ENCODE assay signal across 8 mouse cellular contexts in the genomic region with DNA sequence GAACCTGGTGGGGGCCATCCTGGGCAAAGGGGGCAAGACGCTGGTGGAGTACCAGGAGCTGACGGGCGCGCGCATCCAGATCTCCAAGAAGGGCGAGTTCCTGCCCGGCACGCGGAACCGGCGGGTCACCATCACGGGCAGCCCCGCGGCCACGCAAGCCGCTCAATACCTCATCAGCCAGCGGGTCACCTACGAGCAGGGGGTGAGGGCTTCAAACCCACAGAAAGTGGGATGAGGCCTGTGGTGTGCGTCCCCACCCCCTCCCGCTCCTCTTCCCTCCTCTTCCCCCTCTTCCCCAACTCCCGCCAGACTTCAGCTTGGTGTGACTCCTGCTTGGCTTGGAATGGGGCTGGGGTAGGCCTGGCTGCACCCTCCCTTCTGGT. TPM values are rescaled to one million over a fixed set of nuclear protein-coding genes. Genes with fewer than 3 reads are reported as not detected.
A peak's percentile ranks its signal among the peaks of the same experiment; 100 is the strongest.
DNase-seq lines count a peak whose midpoint lies in the region; ATAC-seq lines count a peak whose summit lies in the region.

No protein-coding gene starts in this region.

- H3K27ac ChIP-seq in kidney, embryonic 15.5 days, result no peak overlapping the region
- H3K27ac ChIP-seq in heart, embryonic 16.5 days (ENCODE audit: low read length), result 0 out of 2 replicates have a peak overlapping the region, but pooled peaks have one; percentile 36
- peak overlapping the region; percentile 86 for H3K27ac ChIP-seq in midbrain, embryonic 10.5 days (replicated peaks)

- H3K4me3 ChIP-seq in kidney, embryonic 15.5 days (replicated peaks), result peak overlapping the region; percentile 66
- peak overlapping the region; percentile 70 for H3K4me3 ChIP-seq in heart, embryonic 16.5 days (ENCODE audit: low read length)
- H3K4me3 ChIP-seq in midbrain, embryonic 10.5 days, result peak overlapping the region; percentile 64

- peaks cover 80% of the 10 kb centered on the region for H3K27me3 ChIP-seq in kidney, embryonic 15.5 days
- peaks cover 58% of the 10 kb centered on the region for H3K27me3 ChIP-seq in heart, embryonic 16.5 days (ENCODE audit: control insufficient read depth, insufficient read depth, low read length)
- H3K27me3 ChIP-seq in midbrain, embryonic 10.5 days (ENCODE audit: low read depth, poor library complexity, severe bottlenecking), result peaks cover 70% of the 10 kb centered on the region

- WGBS in kidney, embryonic 15.5 days, result 2% methylated on average over 21 of the region's 21 CpGs
- WGBS in heart, embryonic 16.5 days, result 3% methylated on average over 21 of the region's 21 CpGs
- 1% methylated on average over 21 of the region's 21 CpGs for WGBS in midbrain, embryonic 10.5 days

- H3K9ac ChIP-seq in kidney, embryonic 15.5 days, result peak overlapping the region; percentile 58
- peak overlapping the region; percentile 78 for H3K9ac ChIP-seq in heart, embryonic 16.5 days (ENCODE audit: low read length)

- intact Hi-C loops in left cerebral cortex, postnatal 25 days (cut with DNase I), result loop anchor here (2.0 kb wide), 1 partner anchor 64 kb away; no protein-coding TSS in a partner anchor

- H3K36me3 ChIP-seq in kidney, embryonic 15.5 days, result no peaks in the 10 kb centered on the region
- H3K36me3 ChIP-seq in heart, embryonic 16.5 days (ENCODE audit: control insufficient read depth, insufficient read depth), result no peaks in the 10 kb centered on the region
- H3K36me3 ChIP-seq in midbrain, embryonic 10.5 days, result peaks cover 39% of the 10 kb centered on the region

- no peak for DNase-seq in kidney, adult 8-10 months
- peak; percentile 45 for DNase-seq in ZHBTc4 (ENCODE audit: low read depth, low spot score)
- no peak for DNase-seq in midbrain, embryonic 10.5 days (ENCODE audit: low spot score)
- no peak for DNase-seq in ovary, postnatal 14 days (ENCODE audit: low spot score)
- DNase-seq in left cerebral cortex, postnatal 25 days (ENCODE audit: low spot score in 2 of 2), result no peak

- H3K4me2 ChIP-seq in kidney, embryonic 15.5 days, result peak overlapping the region; percentile 99
- peak overlapping the region; percentile 99 for H3K4me2 ChIP-seq in heart, embryonic 16.5 days (ENCODE audit: low read depth, low read length)

- H3K9me3 ChIP-seq in kidney, embryonic 15.5 days (replicated peaks), result no peaks in the 10 kb centered on the region
- H3K9me3 ChIP-seq in heart, embryonic 16.5 days (replicated peaks; ENCODE audit: control insufficient read depth, low read length), result no peaks in the 10 kb centered on the region
- no peaks in the 10 kb centered on the region for H3K9me3 ChIP-seq in midbrain, embryonic 10.5 days (replicated peaks)

- H3K4me1 ChIP-seq in kidney, embryonic 15.5 days, result peaks cover 33% of the 10 kb centered on the region
- H3K4me1 ChIP-seq in heart, embryonic 16.5 days (ENCODE audit: control insufficient read depth, insufficient read depth, low read length), result peaks cover 6% of the 10 kb centered on the region
- H3K4me1 ChIP-seq in midbrain, embryonic 10.5 days, result peaks cover 70% of the 10 kb centered on the region

- ATAC-seq in kidney, embryonic 15.5 days (replicated peaks; ENCODE audit: low FRiP score), result peak; percentile 29
- 0 out of 2 replicates have a peak, but pooled peaks have one; percentile 10 for ATAC-seq in heart, embryonic 16.5 days (replicated peaks; ENCODE audit: extremely low read depth, insufficient read depth, low FRiP score)
- no peak for ATAC-seq in erythroid progenitor cell, adult 5-6 weeks (replicated peaks; ENCODE audit: low FRiP score, poor library complexity, severe bottlenecking)

RNA-seq across cellular contexts. Expression of a gene that starts 28.8 kb away (rescaled TPM):
- not detected in 2 replicates for polyA plus RNA-seq in kidney, embryonic 15.5 days (2015; fragmentation: Nextera tagmentation; extraction: Ambion mirVana)
- not detected in 2 replicates for polyA plus RNA-seq in heart, embryonic 16.5 days (2015; fragmentation: Nextera tagmentation; extraction: Ambion mirVana)
- polyA plus RNA-seq in midbrain, embryonic 10.5 days (2016; fragmentation: Nextera tagmentation; extraction: Ambion mirVana), result 0.07 and 0.16 TPM in 2 replicates
- total RNA-seq in erythroid progenitor cell, adult 5-6 weeks (2015; ENCODE audit: low replicate concordance), result not detected in 2 replicates
- total RNA-seq in erythroid progenitor cell, adult 5-6 weeks (2017; ENCODE audit: low replicate concordance), result not detected in 2 replicates
- total RNA-seq in left cerebral cortex, postnatal 25 days (2021), result under 1 TPM; 0.53 to 0.76 TPM

RNA-seq across cellular contexts. Expression of a gene that starts 32.7 kb away (rescaled TPM):
- polyA plus RNA-seq in kidney, embryonic 15.5 days (2015; fragmentation: Nextera tagmentation; extraction: Ambion mirVana), result 3.5 and 3.9 TPM in 2 replicates
- 1.8 and 1.9 TPM in 2 replicates for polyA plus RNA-seq in heart, embryonic 16.5 days (2015; fragmentation: Nextera tagmentation; extraction: Ambion mirVana)
- polyA plus RNA-seq in midbrain, embryonic 10.5 days (2016; fragmentation: Nextera tagmentation; extraction: Ambion mirVana), result 4.0 and 4.1 TPM in 2 replicates
- not detected in 2 replicates for total RNA-seq in erythroid progenitor cell, adult 5-6 weeks (2015; ENCODE audit: low replicate concordance)
- total RNA-seq in erythroid progenitor cell, adult 5-6 weeks (2017; ENCODE audit: low replicate concordance), result not detected in 2 replicates
- total RNA-seq in left cerebral cortex, postnatal 25 days (2021), result 10 to 100 TPM; 50.4 to 53.3 TPM

RNA-seq across cellular contexts. Expression of a gene that starts 32.7 kb away (rescaled TPM):
- polyA plus RNA-seq in kidney, embryonic 15.5 days (2015; fragmentation: Nextera tagmentation; extraction: Ambion mirVana), result 0.67 and 0.93 TPM in 2 replicates
- polyA plus RNA-seq in heart, embryonic 16.5 days (2015; fragmentation: Nextera tagmentation; extraction: Ambion mirVana), result 0.64 and 0.82 TPM in 2 replicates
- polyA plus RNA-seq in midbrain, embryonic 10.5 days (2016; fragmentation: Nextera tagmentation; extraction: Ambion mirVana), result 3.9 and 6.2 TPM in 2 replicates
- total RNA-seq in erythroid progenitor cell, adult 5-6 weeks (2015; ENCODE audit: low replicate concordance), result not detected in 2 replicates
- not detected in 2 replicates for total RNA-seq in erythroid progenitor cell, adult 5-6 weeks (2017; ENCODE audit: low replicate concordance)
- total RNA-seq in left cerebral cortex, postnatal 25 days (2021), result 10 to 100 TPM; 78.2 to 84.6 TPM

RNA-seq across cellular contexts. Expression of a gene that starts 45.5 kb away (rescaled TPM):
- polyA plus RNA-seq in kidney, embryonic 15.5 days (2015; fragmentation: Nextera tagmentation; extraction: Ambion mirVana), result 21.4 and 24.1 TPM in 2 replicates
- 12.5 and 12.7 TPM in 2 replicates for polyA plus RNA-seq in heart, embryonic 16.5 days (2015; fragmentation: Nextera tagmentation; extraction: Ambion mirVana)
- 21.4 and 23.5 TPM in 2 replicates for polyA plus RNA-seq in midbrain, embryonic 10.5 days (2016; fragmentation: Nextera tagmentation; extraction: Ambion mirVana)
- 4.6 and 6.1 TPM in 2 replicates for total RNA-seq in erythroid progenitor cell, adult 5-6 weeks (2015; ENCODE audit: low replicate concordance)
- 3.3 and 6.5 TPM in 2 replicates for total RNA-seq in erythroid progenitor cell, adult 5-6 weeks (2017; ENCODE audit: low replicate concordance)
- 10 to 100 TPM; 46.7 to 48.3 TPM for total RNA-seq in left cerebral cortex, postnatal 25 days (2021)

RNA-seq across cellular contexts. Expression of a gene that starts 48.2 kb away (rescaled TPM):
- polyA plus RNA-seq in kidney, embryonic 15.5 days (2015; fragmentation: Nextera tagmentation; extraction: Ambion mirVana), result 27.7 and 28.9 TPM in 2 replicates
- polyA plus RNA-seq in heart, embryonic 16.5 days (2015; fragmentation: Nextera tagmentation; extraction: Ambion mirVana), result 21.7 and 23.7 TPM in 2 replicates
- 38.5 and 38.7 TPM in 2 replicates for polyA plus RNA-seq in midbrain, embryonic 10.5 days (2016; fragmentation: Nextera tagmentation; extraction: Ambion mirVana)
- 10.1 and 19.8 TPM in 2 replicates for total RNA-seq in erythroid progenitor cell, adult 5-6 weeks (2015; ENCODE audit: low replicate concordance)
- total RNA-seq in erythroid progenitor cell, adult 5-6 weeks (2017; ENCODE audit: low replicate concordance), result 1.7 and 4.6 TPM in 2 replicates
- total RNA-seq in left cerebral cortex, postnatal 25 days (2021), result 10 to 100 TPM in 1 of 2 experiments, 1 to 10 TPM in 1; 9.9 to 10.5 TPM
